ENCODE assay signal across 24 mouse cellular contexts in the genomic region with DNA sequence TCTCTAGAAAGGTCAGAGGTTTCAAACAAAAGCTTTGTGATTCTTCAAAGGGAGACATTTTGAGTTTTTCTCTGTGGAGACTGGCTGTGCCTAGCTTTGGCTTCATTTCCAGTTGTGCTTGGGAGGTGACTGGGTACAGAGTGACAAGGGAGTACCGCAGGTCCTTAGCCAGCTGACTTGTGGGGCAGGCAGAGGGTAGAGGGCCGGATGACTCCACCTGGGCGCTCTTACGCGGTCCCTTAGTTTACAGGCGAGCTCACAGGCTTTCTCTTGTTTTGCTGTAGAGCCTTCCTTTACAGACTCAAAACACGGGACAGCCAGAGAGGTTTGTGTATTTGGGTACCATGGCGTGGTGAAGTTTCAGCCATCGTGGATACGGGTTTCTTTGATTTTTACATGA. TPM values are rescaled to one million over a fixed set of nuclear protein-coding genes. Genes with fewer than 3 reads are reported as not detected.
DNase-seq lines count a peak whose midpoint lies in the region; ATAC-seq and TF ChIP-seq lines count a peak whose summit lies in the region.
"Had no signal": no experiment of that assay in that cellular context is flagged by ENCODE, and none has a peak within 500 bp of the region (broad histone marks: within the 10 kb centered on the region; RNA-seq: fewer than 3 reads in every experiment).

No protein-coding gene starts in this region.

- peak in 1 of 2 experiments; percentile 47 for DNase-seq in cerebellum, adult 2 months
- DNase-seq in cerebellum, postnatal 4 days (ENCODE audit: low spot score in 2 of 2) = no peak
- peak; percentile 95 for DNase-seq in heart, adult 11 months
- no peak for DNase-seq in heart, postnatal 36 days
- no peak for DNase-seq in hindbrain, embryonic 11.5 days (ENCODE audit: low spot score)
- DNase-seq in liver, adult 2 months (ENCODE audit: extremely low read depth, low read depth, low spot score) = peak; percentile 56
- no peak for DNase-seq in liver, postnatal 0 days
- DNase-seq: adrenal gland, adult 8-10 months; adrenal gland, postnatal 36 days; B cell, adult 2 months; cerebellum, adult 11 months; forebrain, postnatal 0 days; gastrocnemius, postnatal 10 days; heart, postnatal 14 days; kidney, adult 8-10 months had no signal

- TF ChIP-seq POLR2A in cerebellum, adult 2 months (IDR thresholded peaks at IDR 0.05; ENCODE audit: borderline replicate concordance, insufficient read depth, low read length) = no peak
- no peak for TF ChIP-seq POLR2A in liver, adult 2 months (IDR thresholded peaks at IDR 0.05; ENCODE audit: extremely low read depth, insufficient read depth, low read length)

- intact Hi-C loops in heart, postnatal 36 days (cut with DNase I) = no loop called here

- H3K4me3 ChIP-seq in cerebellum, adult 2 months (replicated peaks; ENCODE audit: insufficient read depth, low read depth, low read length) = peak overlapping the region; percentile 6
- H3K4me3 ChIP-seq in hindbrain, embryonic 15.5 days = no peak overlapping the region
- H3K4me3 ChIP-seq in hindbrain, embryonic 11.5 days (ENCODE audit: low read depth, low read length) = no peak overlapping the region
- H3K4me3 ChIP-seq in liver, adult 2 months (ENCODE audit: insufficient read depth, low read depth, low read length) = no peak overlapping the region
- H3K4me3 ChIP-seq in liver, postnatal 0 days (ENCODE audit: low read depth, low read length) = no peak overlapping the region
- H3K4me3 ChIP-seq: embryonic facial prominence, embryonic 12.5 days; forebrain, embryonic 12.5 days had no signal

- H3K27me3 ChIP-seq in cerebellum, adult 2 months (ENCODE audit: control insufficient read depth, insufficient read depth, low read length) = no peaks in the 10 kb centered on the region
- H3K27me3 ChIP-seq in hindbrain, embryonic 15.5 days = no peaks in the 10 kb centered on the region
- peaks cover 4% of the 10 kb centered on the region; the same call in 1 of the 2 replicates for H3K27me3 ChIP-seq in hindbrain, embryonic 11.5 days (ENCODE audit: control insufficient read depth, insufficient read depth, low read length)
- no peaks in the 10 kb centered on the region for H3K27me3 ChIP-seq in liver, adult 2 months (ENCODE audit: control insufficient read depth, insufficient read depth, low read length)
- H3K27me3 ChIP-seq in liver, postnatal 0 days (ENCODE audit: insufficient read depth, low read length) = no peaks in the 10 kb centered on the region
- H3K27me3 ChIP-seq: embryonic facial prominence, embryonic 12.5 days; forebrain, embryonic 12.5 days had no signal

- ATAC-seq in hindbrain, embryonic 15.5 days (ENCODE audit: low FRiP score, low read depth) = no peak
- no peak for ATAC-seq in hindbrain, embryonic 11.5 days (ENCODE audit: low FRiP score)
- no peak for ATAC-seq in liver, postnatal 0 days
- ATAC-seq: CD4-positive, CD25-positive, alpha-beta regulatory T cell, adult 4 months; forebrain, postnatal 0 days; inflammation-experienced regulatory T-cells, adult 6 months; intestine, postnatal 0 days had no signal

- TF ChIP-seq CTCF in cerebellum, adult 2 months (IDR thresholded peaks at IDR 0.05; ENCODE audit: borderline replicate concordance, insufficient read depth, low read depth, low read length) = no peak
- no peak for TF ChIP-seq CTCF in liver, adult 2 months (IDR thresholded peaks at IDR 0.05; ENCODE audit: low read depth, low read length)
- no peak for TF ChIP-seq CTCF in liver, postnatal 0 days (IDR thresholded peaks at IDR 0.05; ENCODE audit: low read depth)

- H3K4me2 ChIP-seq in hindbrain, embryonic 15.5 days = 0 out of 2 replicates have a peak overlapping the region, but pooled peaks have one; percentile 9
- H3K4me2 ChIP-seq in hindbrain, embryonic 11.5 days (replicated peaks; ENCODE audit: low read depth, low read length) = no peak overlapping the region
- H3K4me2 ChIP-seq in liver, postnatal 0 days (ENCODE audit: low read depth, low read length) = no peak overlapping the region
- H3K4me2 ChIP-seq: embryonic facial prominence, embryonic 12.5 days; forebrain, embryonic 12.5 days; hindbrain, embryonic 14.5 days had no signal

- no peaks in the 10 kb centered on the region for H3K36me3 ChIP-seq in hindbrain, embryonic 15.5 days
- H3K36me3 ChIP-seq in hindbrain, embryonic 11.5 days (ENCODE audit: control insufficient read depth, insufficient read depth, low read length) = no peaks in the 10 kb centered on the region
- H3K36me3 ChIP-seq in liver, adult 2 months (ENCODE audit: control insufficient read depth, insufficient read depth, low read length) = peaks cover 18% of the 10 kb centered on the region
- peaks cover 4% of the 10 kb centered on the region; the same call in 1 of the 2 replicates for H3K36me3 ChIP-seq in liver, postnatal 0 days (replicated peaks; ENCODE audit: insufficient read depth, low read length)
- H3K36me3 ChIP-seq: embryonic facial prominence, embryonic 12.5 days had no signal

- H3K9me3 ChIP-seq in hindbrain, embryonic 15.5 days = no peaks in the 10 kb centered on the region
- no peaks in the 10 kb centered on the region for H3K9me3 ChIP-seq in hindbrain, embryonic 11.5 days (ENCODE audit: control insufficient read depth, low read length)
- H3K9me3 ChIP-seq in liver, postnatal 0 days (ENCODE audit: low read length) = no peaks in the 10 kb centered on the region
- H3K9me3 ChIP-seq: embryonic facial prominence, embryonic 12.5 days; forebrain, embryonic 12.5 days had no signal

- no peak overlapping the region for H3K9ac ChIP-seq in hindbrain, embryonic 15.5 days
- H3K9ac ChIP-seq in hindbrain, embryonic 11.5 days (ENCODE audit: low read depth, low read length) = no peak overlapping the region
- H3K9ac ChIP-seq in liver, adult 2 months (ENCODE audit: low read depth, low read length) = no peak overlapping the region
- H3K9ac ChIP-seq in liver, postnatal 0 days (replicated peaks) = no peak overlapping the region
- H3K9ac ChIP-seq: embryonic facial prominence, embryonic 12.5 days; forebrain, embryonic 12.5 days; forebrain, postnatal 0 days; hindbrain, embryonic 14.5 days had no signal

- peak overlapping the region; percentile 26 for H3K27ac ChIP-seq in cerebellum, adult 2 months (ENCODE audit: insufficient read depth, low read length)
- no peak overlapping the region for H3K27ac ChIP-seq in hindbrain, embryonic 15.5 days (replicated peaks)
- H3K27ac ChIP-seq in hindbrain, embryonic 11.5 days (ENCODE audit: low read depth, low read length) = no peak overlapping the region
- 0 out of 2 replicates have a peak overlapping the region, but pooled peaks have one; percentile 2 for H3K27ac ChIP-seq in liver, adult 2 months (replicated peaks; ENCODE audit: insufficient read depth, low read depth, low read length)
- no peak overlapping the region for H3K27ac ChIP-seq in liver, postnatal 0 days (ENCODE audit: low read depth)
- H3K27ac ChIP-seq: embryonic facial prominence, embryonic 12.5 days; forebrain, embryonic 12.5 days; hindbrain, embryonic 14.5 days had no signal

- peaks cover 37% of the 10 kb centered on the region; the same call in 1 of the 2 replicates for H3K79me2 ChIP-seq in liver, adult 2 months (ENCODE audit: control insufficient read depth, insufficient read depth, low read length)

- H3K4me1 ChIP-seq in cerebellum, adult 2 months (ENCODE audit: control insufficient read depth, insufficient read depth, low read length) = peaks cover 5% of the 10 kb centered on the region; the same call in 1 of the 2 replicates
- peaks cover 16% of the 10 kb centered on the region for H3K4me1 ChIP-seq in hindbrain, embryonic 15.5 days (replicated peaks)
- no peaks in the 10 kb centered on the region for H3K4me1 ChIP-seq in hindbrain, embryonic 11.5 days (replicated peaks; ENCODE audit: control insufficient read depth, insufficient read depth, low read length)
- peaks cover 11% of the 10 kb centered on the region; the same call in 1 of the 2 replicates for H3K4me1 ChIP-seq in liver, adult 2 months (ENCODE audit: control insufficient read depth, insufficient read depth, low read length)
- H3K4me1 ChIP-seq in liver, postnatal 0 days (ENCODE audit: insufficient read depth) = no peaks in the 10 kb centered on the region

- TF ChIP-seq EP300 in liver, postnatal 0 days (IDR thresholded peaks at IDR 0.05; ENCODE audit: low read depth) = no peak

- WGBS in cerebellum, adult 2 months = 44% methylated on average over 10 of the region's 10 CpGs
- WGBS in hindbrain, embryonic 15.5 days = 72% methylated on average over 10 of the region's 10 CpGs
- WGBS in hindbrain, embryonic 11.5 days = 82% methylated on average over 10 of the region's 10 CpGs
- 73% methylated on average over 10 of the region's 10 CpGs for WGBS in liver, adult 2 months
- WGBS in liver, postnatal 0 days (ENCODE audit: insufficient replicate concordance) = 88% methylated on average over 10 of the region's 10 CpGs

RNA-seq across cellular contexts. Expression of a gene that starts 16.1 kb away (rescaled TPM):
- 14.9 and 17.1 TPM in 2 replicates for polyA plus RNA-seq in cerebellum, adult 2 months (2012; rRNA removed)
- under 1 TPM in 1 of 2 experiments, not detected in 1; 0.28 TPM for total RNA-seq in heart, postnatal 36 days (2021)
- polyA plus RNA-seq in hindbrain, embryonic 15.5 days (2015; fragmentation: Nextera tagmentation; extraction: Ambion mirVana) = 20.2 and 23.1 TPM in 2 replicates
- polyA plus RNA-seq in hindbrain, embryonic 11.5 days (2014; fragmentation: Nextera tagmentation; extraction: Ambion mirVana) = 28.5 and 36.5 TPM in 2 replicates
- total RNA-seq in liver, adult 2 months (2014; rRNA removed) = not detected in 2 replicates
- not detected in 2 replicates for polyA plus RNA-seq in liver, adult 2 months (2012; rRNA removed)
- not detected in 2 replicates for polyA plus RNA-seq in liver, postnatal 0 days (2015; fragmentation: Nextera tagmentation; extraction: Ambion mirVana)
- total RNA-seq: adrenal gland, postnatal 36 days; common myeloid progenitor, adult 5-6 weeks; heart, postnatal 14 days had no signal
- polyA plus RNA-seq: CD4-positive, CD25-positive, alpha-beta regulatory T cell, adult 4 months; G1E; inflammation-experienced regulatory T-cells, adult 6 months had no signal

RNA-seq across cellular contexts. Expression of a gene that starts 21.4 kb away (rescaled TPM):
- polyA plus RNA-seq in cerebellum, adult 2 months (2012; rRNA removed) = 41.2 and 55.0 TPM in 2 replicates
- total RNA-seq in heart, postnatal 36 days (2021) = 100 to 1,000 TPM; 128 to 149 TPM
- polyA plus RNA-seq in hindbrain, embryonic 15.5 days (2015; fragmentation: Nextera tagmentation; extraction: Ambion mirVana) = 39.5 and 47.1 TPM in 2 replicates
- 29.8 and 45.6 TPM in 2 replicates for polyA plus RNA-seq in hindbrain, embryonic 11.5 days (2014; fragmentation: Nextera tagmentation; extraction: Ambion mirVana)
- total RNA-seq in liver, adult 2 months (2014; rRNA removed) = 12.5 and 20.0 TPM in 2 replicates
- polyA plus RNA-seq in liver, adult 2 months (2012; rRNA removed) = 31.7 and 32.2 TPM in 2 replicates
- polyA plus RNA-seq in liver, postnatal 0 days (2015; fragmentation: Nextera tagmentation; extraction: Ambion mirVana) = 9.9 TPM in 2 replicates

Comparison
In these comparisons a context has a peak if more than half of its experiments do, and no peak if none do; other contexts are left out.
1. DNase-seq: peak in heart, adult 11 months (single experiment) and liver, adult 2 months (single experiment); none in cerebellum, postnatal 4 days (0 of 2), heart, postnatal 36 days (0 of 2), hindbrain, embryonic 11.5 days (single experiment) and liver, postnatal 0 days (single experiment).
2. H3K27ac ChIP-seq: peak in cerebellum, adult 2 months (single experiment) and liver, adult 2 months (single experiment); none in hindbrain, embryonic 15.5 days (single experiment), hindbrain, embryonic 11.5 days (single experiment) and liver, postnatal 0 days (single experiment).
3. RNA of a gene that starts 16.1 kb away (polyA plus RNA-seq): 28.5 to 36.5 TPM in hindbrain, embryonic 11.5 days, 20.2 to 23.1 TPM in hindbrain, embryonic 15.5 days and 14.9 to 17.1 TPM in cerebellum, adult 2 months; not detected in liver, adult 2 months and not detected in liver, postnatal 0 days; every median in the first group is over 10 times any median in the second.